Mouse (Mus musculus) kidney, postnatal 25 days (tissue): ENCODE measurements at regions not wholly inside any gene's neighbourhood (a gene's known extent, or its start where the extent isn't known, plus 50 kb on each side); places are given as distances from the start of the nearest gene placed in this dataset.

Experiments used
- DNase-seq, 2 experiments: peaks; one replicate each; pipeline ENCODE4 v3.0.0; 2021; ENCODE audit warnings: mixed read lengths in 2 of 2

DNA sequence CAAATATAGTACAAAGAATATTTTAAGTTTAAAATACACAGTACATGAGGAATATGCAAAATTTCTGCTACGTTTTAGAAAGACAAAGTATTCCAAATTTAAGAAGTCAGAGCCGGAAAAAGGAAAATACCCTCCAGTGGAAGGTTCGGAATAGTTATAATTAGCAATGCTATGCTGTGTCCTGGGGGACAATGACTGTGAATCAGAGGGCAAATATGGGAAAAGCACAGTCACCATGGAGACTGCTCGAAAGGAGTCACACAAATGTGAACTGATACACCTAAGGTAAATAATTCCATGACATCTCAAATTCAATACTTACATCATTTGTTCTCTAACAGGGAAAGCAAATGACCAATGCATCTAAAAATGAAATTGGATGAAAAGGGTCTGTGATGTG, 707.0 kb upstream of the Nectin3 start:
- DNase-seq, result no peak

DNA sequence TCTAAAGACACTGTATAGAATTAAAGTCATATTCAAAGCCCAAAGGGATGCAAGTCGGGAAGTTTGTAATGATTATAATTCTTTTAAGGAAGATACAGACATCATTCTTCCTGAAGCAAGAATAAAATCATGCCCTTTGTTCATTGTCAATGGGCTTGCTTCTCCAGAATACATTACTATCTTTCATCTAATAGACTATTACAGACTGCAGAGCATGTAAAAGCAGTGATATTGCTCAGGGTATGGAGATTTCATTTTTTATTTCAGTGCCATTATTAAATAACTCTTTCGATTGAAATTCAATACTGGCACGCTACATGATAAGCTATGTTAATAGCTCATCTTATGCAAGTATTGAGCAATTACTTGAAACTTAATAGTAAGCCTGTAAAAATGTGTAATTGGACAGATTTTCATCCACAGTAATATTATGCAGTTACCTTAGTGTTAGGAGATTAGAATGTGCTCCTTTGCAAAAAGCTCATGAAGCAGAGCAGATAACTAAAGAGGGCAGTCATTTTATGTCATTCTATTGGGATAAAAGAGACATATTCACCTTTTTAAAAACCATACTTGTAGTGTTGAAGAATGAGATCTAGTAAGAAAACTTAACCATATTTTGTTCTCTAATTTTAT, 706.5 kb upstream of the Nectin3 start:
- DNase-seq, result no peak

DNA sequence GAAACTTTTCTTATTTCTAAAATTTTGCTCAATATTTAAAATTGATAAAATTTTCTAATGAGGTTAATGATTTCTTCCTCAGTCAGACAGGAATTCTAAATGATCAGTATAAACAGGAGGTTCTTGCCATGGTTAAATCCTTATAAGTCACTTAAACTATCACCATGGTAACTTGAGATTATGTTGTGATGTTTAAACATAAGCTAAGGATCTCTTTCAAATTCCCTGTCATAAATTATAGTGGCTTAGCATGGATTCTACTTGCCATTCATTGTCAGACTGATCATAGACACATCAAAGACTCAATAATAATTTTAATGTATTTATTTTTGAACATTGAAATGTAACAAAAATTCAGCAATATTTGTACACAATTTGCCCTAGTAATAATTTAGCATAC, 705.7 kb upstream of the Nectin3 start:
- no peak for DNase-seq

DNA sequence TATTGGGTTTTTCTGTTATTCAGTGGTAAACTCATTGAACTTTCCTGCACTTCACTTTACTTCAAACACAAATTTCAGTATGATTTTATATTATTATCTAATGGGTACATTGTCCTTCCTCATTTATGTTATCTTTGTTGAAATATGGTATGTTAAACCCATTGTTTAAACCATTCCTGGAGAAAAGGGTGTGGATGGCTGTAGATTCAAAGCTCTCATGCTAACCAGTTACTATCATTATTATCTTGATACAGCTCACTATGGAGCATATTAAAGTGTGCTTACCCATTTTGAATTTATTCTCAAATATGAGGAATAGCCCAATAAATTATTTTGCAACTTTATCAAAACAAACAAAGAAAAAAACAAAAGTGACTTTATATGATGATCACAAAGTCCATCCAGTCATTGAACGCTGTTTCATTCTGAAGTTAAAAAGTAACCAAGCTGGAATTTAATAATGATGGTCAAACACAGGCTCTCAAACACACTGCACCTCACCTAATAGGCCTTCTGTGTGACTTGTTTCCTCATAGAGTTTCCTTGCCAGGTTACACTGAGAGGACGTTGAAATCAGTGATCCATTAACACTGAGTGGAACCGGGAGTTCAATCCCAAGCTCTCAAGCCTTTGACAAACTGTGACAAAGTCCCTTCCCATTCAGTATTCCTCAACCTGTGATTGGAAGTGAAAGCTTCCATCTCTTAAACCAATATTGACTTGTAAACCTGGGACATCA, 673.3 kb upstream of the Nectin3 start:
- DNase-seq, result peak in 1 of 2 experiments; percentile 5

DNA sequence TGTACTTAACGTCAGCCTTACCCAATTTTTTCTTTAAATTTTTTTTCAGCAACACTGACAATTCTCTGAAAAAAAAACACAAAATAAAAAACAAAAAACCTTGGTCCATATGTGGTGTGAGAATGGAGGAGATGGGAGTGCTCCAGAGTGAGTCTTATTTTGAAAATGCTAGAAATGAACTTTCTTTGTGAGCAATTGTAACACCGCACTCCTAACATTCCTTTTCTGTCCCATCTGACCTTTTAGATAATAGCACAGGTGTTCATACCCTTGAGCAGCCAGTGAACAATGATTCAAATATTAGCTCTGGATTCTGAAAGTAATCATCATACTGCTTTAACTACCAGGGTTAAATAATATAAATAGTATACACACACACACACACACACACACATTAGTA, 666.2 kb upstream of the Nectin3 start:
- DNase-seq, result no peak
